Mouse (Mus musculus): ENCODE results near the gene Arg1. TPM values are rescaled to one million over a fixed set of nuclear protein-coding genes. Genes with fewer than 3 reads are reported as not detected.

Gene Arg1
- polyA plus RNA-seq, 1 experiment, result 0.82 TPM

DNA sequence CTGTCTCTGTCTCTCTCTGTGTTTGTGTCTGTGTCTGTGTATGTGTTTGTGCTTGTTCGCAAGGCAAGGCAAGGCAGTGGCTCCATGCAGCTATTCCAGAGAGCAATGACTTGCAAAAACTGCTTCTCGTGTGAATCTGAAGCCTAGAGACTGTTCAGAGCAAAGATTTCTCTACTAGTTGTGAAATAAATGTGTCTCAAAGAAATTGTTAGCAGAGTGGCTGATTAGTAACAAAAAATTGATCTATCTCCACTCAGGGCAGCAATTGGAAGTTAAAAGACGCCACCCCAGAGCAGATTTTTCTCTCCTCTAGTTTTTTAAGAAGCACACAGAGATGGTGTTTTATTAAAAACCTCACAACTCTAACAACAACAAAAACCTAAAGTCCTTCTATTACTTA, 20.6 kb upstream of the Arg1 start:
- no peaks in the 10 kb centered on the region for H3K4me1 ChIP-seq (ENCODE audit: control insufficient read depth, insufficient read depth, low read length)
- 94% methylated on average over 3 of the region's 3 CpGs for WGBS
- H3K27ac ChIP-seq (ENCODE audit: insufficient read depth, low read length), result no peak overlapping the region
- DNase-seq, result no peak
- no peak for TF ChIP-seq POLR2A (IDR thresholded peaks at IDR 0.05; ENCODE audit: borderline replicate concordance, insufficient read depth, low read length)
- no peak for TF ChIP-seq CTCF (IDR thresholded peaks at IDR 0.05; ENCODE audit: borderline replicate concordance, insufficient read depth, low read depth, low read length)
- H3K4me3 ChIP-seq (replicated peaks; ENCODE audit: insufficient read depth, low read depth, low read length), result no peak overlapping the region
- H3K27me3 ChIP-seq (ENCODE audit: control insufficient read depth, insufficient read depth, low read length), result no peaks in the 10 kb centered on the region

DNA sequence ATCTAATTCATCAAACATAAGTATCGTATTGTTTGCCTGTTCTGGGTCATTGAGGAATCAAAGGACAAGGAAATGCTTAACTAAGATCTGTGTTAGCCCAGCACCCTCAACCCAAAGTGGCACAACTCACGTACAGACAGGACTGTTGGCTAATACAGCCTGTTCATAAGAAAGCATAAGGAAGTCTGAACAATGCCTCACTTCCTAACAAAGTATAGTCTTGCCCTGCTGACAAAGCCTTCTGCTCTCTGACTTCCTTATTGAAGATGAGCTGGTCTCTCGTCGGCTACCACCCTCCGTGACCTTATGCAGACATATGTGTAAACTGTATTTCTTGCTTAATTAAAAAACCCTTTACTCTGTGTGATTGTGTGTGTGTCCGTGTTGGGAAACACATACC, 2.9 kb upstream of the Arg1 start:
- 90% methylated on average over 6 of the region's 6 CpGs for WGBS
- Histone ChIP-seq H3K27me3 (ENCODE audit: control insufficient read depth, insufficient read depth, low read length) (no peaks in the 10 kb centered on the region), H3K4me1 (ENCODE audit: control insufficient read depth, insufficient read depth, low read length) (no peaks in the 10 kb centered on the region), H3K27ac (ENCODE audit: insufficient read depth, low read length) (no peak overlapping the region), H3K4me3 (replicated peaks; ENCODE audit: insufficient read depth, low read depth, low read length) (no peak overlapping the region)
- no peak for TF ChIP-seq POLR2A (IDR thresholded peaks at IDR 0.05; ENCODE audit: borderline replicate concordance, insufficient read depth, low read length)
- no peak for TF ChIP-seq CTCF (IDR thresholded peaks at IDR 0.05; ENCODE audit: borderline replicate concordance, insufficient read depth, low read depth, low read length)
- DNase-seq, result no peak

DNA sequence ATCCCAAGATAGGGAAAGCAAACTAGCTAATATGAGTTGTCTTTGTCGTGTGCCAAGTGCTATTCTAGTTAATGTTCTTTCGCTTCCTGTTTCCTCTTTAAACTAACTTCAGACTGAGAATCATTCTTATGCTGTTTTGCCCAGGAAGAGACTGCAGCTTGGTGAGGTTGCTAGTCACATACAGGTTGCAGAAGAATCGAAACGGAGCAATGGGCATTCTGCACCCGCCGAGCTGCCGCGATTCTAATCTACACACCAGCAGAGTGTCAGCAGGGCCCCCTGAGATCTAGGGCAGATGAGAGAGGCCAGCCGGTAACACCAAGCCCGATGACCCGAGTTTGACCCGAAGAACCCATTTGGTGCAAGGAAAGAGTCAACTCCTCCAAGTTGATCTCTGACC, 788 bp upstream of the Arg1 start:
- WGBS, result 65% methylated on average over 12 of the region's 12 CpGs
- no peak for DNase-seq

DNA sequence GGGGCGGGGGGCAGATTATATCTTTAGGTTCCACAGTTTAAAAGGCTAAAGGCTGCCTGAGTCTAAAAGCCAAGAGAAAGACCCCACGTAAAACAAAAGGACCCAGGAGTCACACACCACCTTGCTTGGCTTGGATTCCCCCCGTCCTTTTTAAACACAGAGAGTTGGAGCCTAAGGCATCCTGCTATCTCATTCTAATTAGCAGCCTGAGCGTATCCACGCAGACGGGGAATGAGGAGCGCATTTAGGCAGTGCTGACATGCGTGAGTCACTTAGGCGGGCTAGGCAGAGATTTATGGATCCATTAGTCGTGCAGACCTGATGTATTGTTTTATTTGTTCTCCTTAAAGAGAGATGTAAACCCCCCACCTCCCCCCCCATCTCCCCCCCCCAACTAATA, 904 bp downstream of the Arg1 start:
- Histone ChIP-seq H3K4me3 (replicated peaks; ENCODE audit: insufficient read depth, low read depth, low read length) (no peak overlapping the region), H3K4me1 (ENCODE audit: control insufficient read depth, insufficient read depth, low read length) (no peaks in the 10 kb centered on the region), H3K27me3 (ENCODE audit: control insufficient read depth, insufficient read depth, low read length) (no peaks in the 10 kb centered on the region), H3K27ac (ENCODE audit: insufficient read depth, low read length) (no peak overlapping the region)
- TF ChIP-seq POLR2A (IDR thresholded peaks at IDR 0.05; ENCODE audit: borderline replicate concordance, insufficient read depth, low read length) (no peak), CTCF (IDR thresholded peaks at IDR 0.05; ENCODE audit: borderline replicate concordance, insufficient read depth, low read depth, low read length) (no peak)
- WGBS, result 64% methylated on average over 10 of the region's 10 CpGs
- DNase-seq, result no peak

More for the DNA sequence above, 788 bp upstream of the Arg1 start:
- no peaks in the 10 kb centered on the region for H3K27me3 ChIP-seq (ENCODE audit: control insufficient read depth, insufficient read depth, low read length)
- no peaks in the 10 kb centered on the region for H3K4me1 ChIP-seq (ENCODE audit: control insufficient read depth, insufficient read depth, low read length)
- TF ChIP-seq CTCF (IDR thresholded peaks at IDR 0.05; ENCODE audit: borderline replicate concordance, insufficient read depth, low read depth, low read length) (no peak), POLR2A (IDR thresholded peaks at IDR 0.05; ENCODE audit: borderline replicate concordance, insufficient read depth, low read length) (no peak)
- H3K27ac ChIP-seq (ENCODE audit: insufficient read depth, low read length), result no peak overlapping the region
- H3K4me3 ChIP-seq (replicated peaks; ENCODE audit: insufficient read depth, low read depth, low read length), result no peak overlapping the region

DNA sequence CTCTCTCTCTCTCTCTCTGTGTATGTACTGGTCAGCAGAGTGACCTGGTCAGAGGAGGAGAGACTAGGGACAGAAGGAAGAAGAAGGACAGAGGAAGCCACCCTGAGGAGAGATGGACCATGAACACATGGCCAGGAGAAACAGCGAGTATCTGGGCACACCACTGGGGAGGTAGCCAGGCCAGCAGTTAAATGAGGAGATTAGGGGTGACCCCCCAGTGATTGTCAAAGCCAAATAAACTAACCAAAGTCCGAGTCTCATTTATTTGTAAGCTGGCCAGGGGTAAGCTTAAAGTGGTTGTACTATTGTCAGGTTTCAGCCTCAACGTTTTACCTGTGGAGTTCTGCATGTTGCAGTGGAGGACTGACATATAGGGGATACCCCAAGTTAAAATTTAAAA, 3.0 kb downstream of the Arg1 start:
- H3K27ac ChIP-seq (ENCODE audit: insufficient read depth, low read length), result no peak overlapping the region
- WGBS, result 64% methylated on average over 3 of the region's 3 CpGs
- TF ChIP-seq POLR2A (IDR thresholded peaks at IDR 0.05; ENCODE audit: borderline replicate concordance, insufficient read depth, low read length) (no peak), CTCF (IDR thresholded peaks at IDR 0.05; ENCODE audit: borderline replicate concordance, insufficient read depth, low read depth, low read length) (no peak)
- H3K4me1 ChIP-seq (ENCODE audit: control insufficient read depth, insufficient read depth, low read length), result no peaks in the 10 kb centered on the region
- H3K4me3 ChIP-seq (replicated peaks; ENCODE audit: insufficient read depth, low read depth, low read length), result no peak overlapping the region
- DNase-seq, result no peak
- H3K27me3 ChIP-seq (ENCODE audit: control insufficient read depth, insufficient read depth, low read length), result no peaks in the 10 kb centered on the region

DNA sequence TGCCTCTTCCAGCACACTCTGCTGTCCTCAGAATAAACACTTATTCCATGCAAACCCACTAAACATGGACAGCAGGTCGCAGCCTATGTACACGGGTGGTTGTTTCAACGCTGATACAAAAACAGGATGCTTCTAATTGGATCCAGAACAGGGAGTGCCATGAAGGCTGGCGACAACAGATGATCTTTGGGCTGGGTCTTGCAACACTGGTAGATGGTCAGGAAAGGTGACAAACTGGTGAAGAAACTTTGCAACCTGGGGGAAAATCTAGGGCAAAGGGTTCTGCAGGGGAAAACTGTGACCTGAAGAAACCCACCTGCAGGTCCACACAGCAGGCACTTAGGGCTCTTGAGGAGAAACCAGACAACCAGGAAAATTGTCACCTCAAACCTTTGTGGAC, 4.3 kb downstream of the Arg1 start:
- no peaks in the 10 kb centered on the region for H3K4me1 ChIP-seq (ENCODE audit: control insufficient read depth, insufficient read depth, low read length)
- H3K27me3 ChIP-seq (ENCODE audit: control insufficient read depth, insufficient read depth, low read length), result no peaks in the 10 kb centered on the region
- H3K27ac ChIP-seq (ENCODE audit: insufficient read depth, low read length), result no peak overlapping the region
- no peak overlapping the region for H3K4me3 ChIP-seq (replicated peaks; ENCODE audit: insufficient read depth, low read depth, low read length)
- TF ChIP-seq POLR2A (IDR thresholded peaks at IDR 0.05; ENCODE audit: borderline replicate concordance, insufficient read depth, low read length) (no peak), CTCF (IDR thresholded peaks at IDR 0.05; ENCODE audit: borderline replicate concordance, insufficient read depth, low read depth, low read length) (no peak)
- WGBS, result 89% methylated on average over 4 of the region's 4 CpGs
- DNase-seq, result no peak

DNA sequence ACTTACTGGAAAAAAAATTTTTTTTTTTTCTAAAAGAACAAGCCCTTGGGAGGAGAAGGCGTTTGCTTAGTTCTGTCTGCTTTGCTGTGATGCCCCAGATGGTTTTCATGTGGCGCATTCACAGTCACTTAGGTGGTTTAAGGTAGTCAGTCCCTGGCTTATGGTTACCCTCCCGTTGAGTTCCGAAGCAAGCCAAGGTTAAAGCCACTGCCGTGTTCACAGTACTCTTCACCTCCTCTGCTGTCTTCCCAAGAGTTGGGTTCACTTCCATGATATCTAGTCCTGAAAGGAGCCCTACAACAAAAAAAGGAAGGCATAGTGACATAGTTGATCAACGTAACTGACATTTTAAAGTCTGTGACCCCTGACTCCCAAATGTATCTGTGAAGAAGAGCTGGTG, 11.8 kb downstream of the Arg1 start:
- Histone ChIP-seq H3K4me1 (ENCODE audit: control insufficient read depth, insufficient read depth, low read length) (no peaks in the 10 kb centered on the region), H3K27ac (ENCODE audit: insufficient read depth, low read length) (no peak overlapping the region), H3K27me3 (ENCODE audit: control insufficient read depth, insufficient read depth, low read length) (no peaks in the 10 kb centered on the region), H3K4me3 (replicated peaks; ENCODE audit: insufficient read depth, low read depth, low read length) (no peak overlapping the region)
- WGBS, result 87% methylated on average over 6 of the region's 6 CpGs
- TF ChIP-seq CTCF (IDR thresholded peaks at IDR 0.05; ENCODE audit: borderline replicate concordance, insufficient read depth, low read depth, low read length) (no peak), POLR2A (IDR thresholded peaks at IDR 0.05; ENCODE audit: borderline replicate concordance, insufficient read depth, low read length) (no peak)
- no peak for DNase-seq

DNA sequence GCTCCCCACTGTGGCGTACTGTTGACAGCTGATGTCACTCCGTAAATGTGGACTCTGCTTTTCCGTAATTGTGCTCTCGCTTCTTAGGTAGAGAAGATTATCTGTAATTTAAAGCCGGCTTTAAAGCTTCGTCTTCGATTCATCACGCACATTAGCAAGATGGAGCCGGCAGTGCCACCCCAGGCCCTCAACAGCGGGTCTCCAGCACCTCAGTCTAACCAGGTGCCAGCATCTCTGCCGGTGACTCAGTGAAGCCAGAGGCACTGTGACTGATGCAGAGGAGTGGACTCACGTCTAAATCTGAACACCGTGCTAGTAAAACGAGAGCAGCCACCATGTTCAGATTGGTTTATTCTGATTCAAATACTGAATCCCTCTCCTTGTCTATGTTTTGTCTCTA, 14.7 kb downstream of the Arg1 start:
- H3K27ac ChIP-seq (ENCODE audit: insufficient read depth, low read length), result no peak overlapping the region
- no peak overlapping the region for H3K4me3 ChIP-seq (replicated peaks; ENCODE audit: insufficient read depth, low read depth, low read length)
- 85% methylated on average over 14 of the region's 14 CpGs for WGBS
- H3K27me3 ChIP-seq (ENCODE audit: control insufficient read depth, insufficient read depth, low read length), result no peaks in the 10 kb centered on the region
- H3K4me1 ChIP-seq (ENCODE audit: control insufficient read depth, insufficient read depth, low read length), result no peaks in the 10 kb centered on the region; the same call in 1 of the 2 replicates
- DNase-seq, result no peak
- TF ChIP-seq POLR2A (IDR thresholded peaks at IDR 0.05; ENCODE audit: borderline replicate concordance, insufficient read depth, low read length), result no peak
- no peak for TF ChIP-seq CTCF (IDR thresholded peaks at IDR 0.05; ENCODE audit: borderline replicate concordance, insufficient read depth, low read depth, low read length)

Data from cerebellum, adult 2 months (tissue).